Mouse (Mus musculus) liver, embryonic 11.5 days (tissue): ENCODE measurements around the gene Zfp292. TPM values are rescaled to one million over a fixed set of nuclear protein-coding genes. Genes with fewer than 3 reads are reported as not detected.

Source experiments
- ATAC-seq: fragments of 200-750 bp; cut with Nextera tagmentation; replicated peaks from 2 replicates; pipeline ENCODE4 v1.8.0; 2017; ENCODE audit warnings: moderate number of reproducible peaks, mild to moderate bottlenecking, moderate TSS enrichment, moderate library complexity; ENCODE audit not compliant: low FRiP score
- DNase-seq: peaks from one replicate; pipeline ENCODE4 v3.0.0-alpha.2; 2017; ENCODE audit warnings: low spot score
- H3K27ac ChIP-seq: fragments of 300-500 bp; sonication (generic); 2 replicates; pipeline ENCODE4 v1.5.1; 2014; ENCODE audit warnings: mild to moderate bottlenecking, low read depth, low read length, control low read depth
- H3K27me3 ChIP-seq: fragments of 300-500 bp; sonication (generic); replicated peaks from 2 replicates; pipeline ENCODE4 v1.6.1; 2014; ENCODE audit warnings: low read length, mixed read lengths; ENCODE audit not compliant: control insufficient read depth, insufficient read depth
- H3K36me3 ChIP-seq: fragments of 300-500 bp; sonication (generic); 2 replicates; pipeline ENCODE4 v1.6.1; 2014; ENCODE audit warnings: mild to moderate bottlenecking, low read length, moderate library complexity, mixed read lengths; ENCODE audit not compliant: control insufficient read depth, insufficient read depth
- H3K4me1 ChIP-seq: fragments of 300-500 bp; sonication (generic); replicated peaks from 2 replicates; pipeline ENCODE4 v1.6.1; 2014; ENCODE audit warnings: low read length, mixed read lengths; ENCODE audit not compliant: control insufficient read depth, insufficient read depth
- H3K4me2 ChIP-seq: fragments of 300-500 bp; sonication (generic); 2 replicates; pipeline ENCODE4 v1.6.1; 2014; ENCODE audit warnings: mild to moderate bottlenecking, control low read depth, moderate library complexity
- H3K4me3 ChIP-seq: fragments of 300-500 bp; sonication (generic); 2 replicates; pipeline ENCODE4 v1.5.1; 2014; ENCODE audit warnings: low read depth, low read length, control low read depth
- H3K9ac ChIP-seq: fragments of 300-500 bp; sonication (generic); 2 replicates; pipeline ENCODE4 v1.6.1; 2014; ENCODE audit warnings: low read depth, low read length, control low read depth
- H3K9me3 ChIP-seq: fragments of 300-500 bp; sonication (generic); 2 replicates; pipeline ENCODE4 v1.6.1; 2016; ENCODE audit warnings: low read length, inconsistent platforms, mixed read lengths; ENCODE audit not compliant: control insufficient read depth
- WGBS: fragments of 180-500 bp; shearing (Covaris S2); extraction: QIAGEN DNeasy Blood & Tissue Kit; methylation state at CpG from one replicate; pipeline ENCODE4 v1.1.7; 2014; 5-methylcytosine and 5-hydroxymethylcytosine counted together
- polyA plus RNA-seq: library from polyadenylated mRNA; unstranded; fragments of >200 nt; fragmentation: Nextera tagmentation; extraction: Ambion mirVana; gene quantifications from 2 replicates; pipeline ENCODE4 v1.2.1, GENCODE M21; 2014

Zfp292 gene
- polyA plus RNA-seq, 1 experiment from 2014 or later: 16.8 TPM

DNA sequence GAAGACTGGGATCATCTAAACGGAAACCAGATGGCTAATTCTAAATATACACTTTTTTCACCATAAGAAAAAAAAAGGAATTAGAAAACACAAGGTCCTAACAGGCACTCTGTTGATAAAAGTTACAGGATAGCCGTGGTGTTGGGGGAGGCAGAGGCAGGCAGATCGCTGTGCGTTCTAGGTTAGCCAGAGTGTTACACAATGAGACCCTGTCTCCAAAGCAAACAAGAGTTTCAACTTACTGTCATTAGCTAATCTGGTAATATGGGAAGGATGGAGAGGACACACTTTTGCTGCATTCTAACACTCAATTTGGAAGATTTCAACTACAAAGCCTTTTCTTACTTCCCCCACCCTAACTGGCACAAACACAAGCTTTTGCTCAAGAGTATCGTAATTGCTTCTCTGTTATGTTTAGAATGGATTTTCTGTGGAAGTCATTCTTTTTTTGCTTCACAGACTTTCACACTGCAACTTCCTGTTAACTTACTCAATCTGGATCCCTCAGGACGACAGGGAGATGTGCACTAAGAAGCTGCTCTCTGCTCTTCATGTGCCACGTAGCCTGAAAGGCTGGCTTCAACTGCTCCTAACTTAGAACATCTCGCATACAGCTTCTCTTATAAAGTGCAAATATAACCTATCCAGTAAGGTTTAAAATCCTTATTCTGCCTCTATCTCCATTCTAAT is 85.3 kb downstream of the Zfp292 start:
- Histone ChIP-seq H3K36me3 (no peaks in the 10 kb centered on the region), H3K4me2 (no peak overlapping the region), H3K4me3 (no peak overlapping the region), H3K9me3 (no peaks in the 10 kb centered on the region), H3K9ac (no peak overlapping the region), H3K27ac (no peak overlapping the region), H3K27me3 (no peaks in the 10 kb centered on the region), H3K4me1 (no peaks in the 10 kb centered on the region)
- ATAC-seq (no peak), DNase-seq (no peak)
- WGBS: 69% methylated on average over 8 of the region's 8 CpGs

DNA sequence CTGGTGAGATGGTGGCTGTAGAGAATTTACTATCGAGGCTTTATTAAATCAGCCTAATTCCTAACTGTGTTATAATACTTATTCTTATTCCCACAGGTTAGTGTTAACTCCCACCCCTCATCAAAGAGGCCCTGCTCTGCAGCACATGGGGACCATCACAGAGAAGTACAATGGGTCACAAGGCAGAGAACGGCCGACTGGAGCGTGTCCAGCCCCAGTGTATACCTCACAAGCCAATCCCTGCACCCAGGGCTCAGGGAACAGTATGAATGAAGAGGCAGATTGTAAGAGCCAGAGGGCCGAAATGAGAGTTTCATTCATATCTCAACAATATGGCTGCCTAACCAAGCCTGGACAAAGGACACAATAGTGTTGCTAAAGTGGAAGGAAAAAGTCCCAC is 86.5 kb downstream of the Zfp292 start:
- DNase-seq (no peak), ATAC-seq (no peak)
- no peaks in the 10 kb centered on the region for H3K9me3 ChIP-seq
- H3K27me3 ChIP-seq: no peaks in the 10 kb centered on the region
- no peaks in the 10 kb centered on the region for H3K4me1 ChIP-seq
- WGBS: 90% methylated on average over 5 of the region's 5 CpGs
- no peak overlapping the region for H3K4me2 ChIP-seq
- H3K27ac ChIP-seq: no peak overlapping the region
- H3K4me3 ChIP-seq: no peak overlapping the region
- H3K36me3 ChIP-seq: no peaks in the 10 kb centered on the region
- no peak overlapping the region for H3K9ac ChIP-seq

DNA sequence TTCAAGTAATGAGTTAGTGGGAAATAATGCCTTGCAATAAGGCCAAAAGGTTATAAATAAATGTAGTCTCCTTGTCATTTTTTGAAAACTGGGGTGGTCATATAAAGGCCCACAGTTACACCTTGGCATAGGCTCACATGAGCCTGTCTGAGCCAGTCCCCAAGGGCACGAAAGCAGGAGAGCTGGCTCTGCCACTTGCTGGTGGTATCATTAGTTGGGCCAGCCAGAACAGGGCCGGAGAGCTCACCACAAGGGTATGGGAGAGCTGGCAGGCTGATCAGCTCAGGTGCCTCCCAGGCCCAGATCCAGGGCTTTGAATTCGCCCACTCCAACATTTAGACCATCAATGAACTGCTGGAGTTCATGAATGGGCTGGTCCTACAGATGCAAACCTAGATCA is 96.3 kb downstream of the Zfp292 start:
- WGBS: 78% methylated on average over 3 of the region's 3 CpGs
- no peaks in the 10 kb centered on the region for H3K36me3 ChIP-seq
- H3K9me3 ChIP-seq: no peaks in the 10 kb centered on the region
- no peak overlapping the region for H3K4me2 ChIP-seq
- DNase-seq (no peak), ATAC-seq (no peak)
- no peak overlapping the region for H3K4me3 ChIP-seq
- H3K9ac ChIP-seq: no peak overlapping the region
- no peaks in the 10 kb centered on the region for H3K4me1 ChIP-seq
- no peaks in the 10 kb centered on the region for H3K27me3 ChIP-seq
- no peak overlapping the region for H3K27ac ChIP-seq

DNA sequence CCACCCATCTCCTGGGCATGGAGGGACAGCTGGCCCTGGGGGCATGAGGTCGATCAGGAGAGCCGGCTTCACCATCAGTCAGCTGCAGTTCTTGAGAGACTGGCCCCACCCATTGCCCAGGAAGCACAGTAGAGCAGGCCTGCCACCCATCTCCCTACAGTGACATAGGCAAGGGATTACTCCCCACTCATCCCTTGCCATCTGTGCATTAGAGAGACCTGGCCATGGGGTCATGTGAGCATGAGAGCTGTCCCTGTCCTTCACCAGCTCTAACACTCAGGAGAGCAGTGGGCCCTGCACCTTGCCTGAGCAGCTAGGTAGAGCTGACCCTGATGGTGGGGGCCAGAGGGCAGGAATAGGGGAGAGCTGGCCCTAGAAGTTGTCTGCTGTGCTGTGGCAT is 97.1 kb downstream of the Zfp292 start:
- ATAC-seq (no peak), DNase-seq (no peak)
- H3K27me3 ChIP-seq: no peaks in the 10 kb centered on the region
- H3K27ac ChIP-seq: no peak overlapping the region
- no peaks in the 10 kb centered on the region for H3K36me3 ChIP-seq
- no peaks in the 10 kb centered on the region for H3K4me1 ChIP-seq
- H3K9me3 ChIP-seq: no peaks in the 10 kb centered on the region
- H3K4me3 ChIP-seq: no peak overlapping the region
- H3K9ac ChIP-seq: no peak overlapping the region
- WGBS: 84% methylated on average over 2 of the region's 2 CpGs
- H3K4me2 ChIP-seq: no peak overlapping the region

DNA sequence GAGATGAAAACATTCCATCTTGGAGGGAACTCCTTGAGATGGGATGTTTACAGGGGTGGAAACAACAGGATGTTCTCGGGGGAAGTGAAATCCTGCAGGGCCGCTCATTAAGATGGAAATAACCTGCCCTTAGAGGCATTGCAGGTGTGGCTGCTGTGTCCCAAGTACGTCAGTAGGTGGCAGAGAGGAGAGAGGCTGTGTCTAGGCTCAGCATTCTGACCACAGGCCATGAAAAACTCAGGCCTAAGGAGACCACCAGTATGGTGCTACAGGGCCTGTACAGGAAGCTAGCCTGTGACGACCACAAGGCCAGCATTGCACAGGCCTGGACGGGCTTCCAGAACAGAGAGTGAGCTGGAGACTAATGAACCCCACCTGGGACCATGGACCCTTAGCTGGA is 97.9 kb downstream of the Zfp292 start:
- Histone ChIP-seq H3K4me3 (no peak overlapping the region), H3K9ac (no peak overlapping the region), H3K27ac (no peak overlapping the region), H3K4me2 (no peak overlapping the region), H3K4me1 (no peaks in the 10 kb centered on the region), H3K9me3 (no peaks in the 10 kb centered on the region), H3K36me3 (no peaks in the 10 kb centered on the region), H3K27me3 (no peaks in the 10 kb centered on the region)
- ATAC-seq (no peak), DNase-seq (no peak)
- 69% methylated on average over 5 of the region's 5 CpGs for WGBS

DNA sequence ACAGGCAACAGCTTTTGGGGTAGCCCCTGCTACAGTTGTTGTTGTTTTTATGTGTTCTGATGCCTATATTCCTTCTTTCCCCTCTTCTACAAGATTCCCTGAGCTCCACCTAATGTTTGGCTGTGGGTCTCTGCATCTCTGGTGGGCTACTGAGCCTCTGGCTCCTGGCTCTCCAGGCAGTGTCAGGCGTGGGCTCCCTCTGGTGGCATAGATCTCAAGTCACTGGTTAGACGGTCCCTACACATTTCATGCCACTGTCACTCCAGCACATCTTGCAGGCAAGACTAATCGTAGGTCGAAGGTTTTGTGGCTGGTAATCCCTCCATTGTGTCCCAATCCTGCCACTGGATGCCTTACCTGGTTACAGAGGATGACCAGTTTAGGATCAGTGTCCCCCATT is 100.0 kb downstream of the Zfp292 start:
- Histone ChIP-seq H3K9me3 (no peaks in the 10 kb centered on the region), H3K4me1 (no peaks in the 10 kb centered on the region), H3K4me2 (no peak overlapping the region), H3K36me3 (no peaks in the 10 kb centered on the region), H3K9ac (no peak overlapping the region), H3K27me3 (no peaks in the 10 kb centered on the region), H3K4me3 (no peak overlapping the region), H3K27ac (no peak overlapping the region)
- ATAC-seq (no peak), DNase-seq (no peak)
- 34% methylated on average over 4 of the region's 4 CpGs for WGBS

DNA sequence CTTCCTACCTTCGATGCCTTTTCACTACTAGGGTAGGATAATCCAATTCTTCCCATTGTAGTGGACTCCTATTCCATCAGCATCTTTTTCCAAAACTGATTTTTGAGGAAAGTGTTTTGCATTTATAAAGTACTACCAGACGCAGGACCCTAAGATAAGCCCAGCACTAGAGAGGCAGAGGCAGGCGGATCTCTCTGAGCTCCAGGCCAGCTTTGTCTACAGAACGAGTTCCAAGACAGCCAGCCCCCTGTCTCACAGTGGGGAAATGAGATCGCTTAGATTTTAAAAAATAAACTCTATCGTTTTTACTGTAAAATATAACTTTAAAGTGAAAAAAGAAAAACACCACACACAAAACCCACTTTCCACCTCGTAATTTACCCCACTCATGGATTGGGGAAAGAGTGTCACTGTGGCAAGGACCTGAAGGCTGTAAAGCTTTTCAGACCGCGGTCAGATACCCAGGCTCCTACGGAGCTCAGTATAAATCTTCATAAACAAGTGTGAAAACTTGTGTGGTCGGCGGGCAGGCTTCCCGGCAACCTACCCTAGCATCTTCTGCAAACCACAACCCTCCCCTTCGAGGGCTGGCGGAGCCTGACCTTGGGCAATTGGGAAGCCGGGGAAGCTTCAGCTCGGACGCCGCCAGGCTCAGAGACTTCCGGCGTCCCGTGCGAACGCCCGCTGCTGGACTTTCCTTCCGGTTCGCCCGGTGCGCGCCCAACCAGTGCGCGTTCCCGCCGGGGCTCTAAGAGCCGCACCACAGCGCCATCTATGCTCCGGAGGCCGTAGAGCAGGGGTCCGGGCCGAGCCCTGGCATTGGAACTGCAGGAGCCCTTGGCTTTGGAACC is 104.9 kb downstream of the Zfp292 start, which contains the start of gene Smim8:
Smim8 (minus strand) TSS at position 747 of the 851 bp plus-strand sequence.
- 5% methylated on average over 40 of the region's 40 CpGs for WGBS
- H3K4me2 ChIP-seq: peak within 1 kb of the TSS; percentile 63
- peak; percentile 92 for ATAC-seq

DNA sequence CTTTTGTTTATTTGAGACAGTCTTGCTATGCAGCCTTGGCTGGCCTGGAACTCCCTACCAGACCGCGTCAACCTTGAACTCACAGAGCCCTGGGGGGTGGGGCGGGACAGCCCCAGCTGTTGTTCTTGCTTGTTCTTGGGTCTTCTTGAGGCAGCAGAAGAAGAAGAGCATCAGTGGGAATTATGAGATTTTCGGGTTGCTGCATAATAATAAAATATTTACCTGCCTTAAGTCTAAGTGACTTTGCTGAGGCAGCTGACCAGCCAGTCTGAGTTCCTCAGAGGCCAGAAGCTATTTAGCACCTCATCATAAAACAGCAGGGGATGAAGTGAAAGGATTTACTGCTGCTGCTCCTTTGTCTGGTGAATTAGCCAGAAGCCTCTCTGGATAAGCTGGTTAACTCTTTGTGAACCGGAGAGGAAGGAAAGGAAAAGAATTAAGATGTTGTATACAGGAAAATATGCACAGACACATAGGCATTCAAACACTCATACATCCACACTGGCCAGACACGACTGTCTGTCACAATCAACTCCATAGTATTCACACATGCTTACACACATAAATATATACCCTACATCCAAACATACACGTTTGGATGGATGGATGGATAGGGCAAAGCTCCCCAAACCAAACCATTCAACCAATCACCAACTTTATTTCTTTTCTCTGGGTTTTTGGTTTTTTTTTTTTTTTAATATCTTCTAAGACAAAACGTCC is 110.9 kb downstream of the Zfp292 start:
- H3K27me3 ChIP-seq: no peaks in the 10 kb centered on the region
- no peak overlapping the region for H3K4me3 ChIP-seq
- no peak overlapping the region for H3K27ac ChIP-seq
- no peak overlapping the region for H3K9ac ChIP-seq
- 33% methylated on average over 8 of the region's 8 CpGs for WGBS
- no peak overlapping the region for H3K4me2 ChIP-seq
- ATAC-seq (no peak), DNase-seq (no peak)
- H3K4me1 ChIP-seq: peaks cover 3% of the 10 kb centered on the region
- no peaks in the 10 kb centered on the region for H3K36me3 ChIP-seq
- H3K9me3 ChIP-seq: no peaks in the 10 kb centered on the region

More for the DNA sequence above, 104.9 kb downstream of the Zfp292 start, which contains the start of gene Smim8:
- peak within 1 kb of the TSS; percentile 72 for H3K27ac ChIP-seq
- H3K9ac ChIP-seq: peak within 1 kb of the TSS; percentile 73
- no peaks in the 10 kb centered on the region for H3K27me3 ChIP-seq
- peaks cover 5% of the 10 kb centered on the region for H3K4me1 ChIP-seq
- H3K9me3 ChIP-seq: no peaks in the 10 kb centered on the region
- H3K36me3 ChIP-seq: no peaks in the 10 kb centered on the region
- peak; percentile 94 for DNase-seq
- H3K4me3 ChIP-seq: peak within 1 kb of the TSS; percentile 69
